Mouse (Mus musculus): ENCODE results near the gene Supt16. TPM values are rescaled to one million over a fixed set of nuclear protein-coding genes. Genes with fewer than 3 reads are reported as not detected.

Supt16 gene
- polyA plus RNA-seq, 1 experiment from 2014 or later = 36.0 TPM

- Histone ChIP-seq H3K4me3 (no peak overlapping the region), H3K36me3 (no peaks in the 10 kb centered on the region), H3K27me3 (no peaks in the 10 kb centered on the region), H3K4me2 (no peak overlapping the region), H3K9ac (no peak overlapping the region), H3K27ac (replicated peaks) (no peak overlapping the region), H3K9me3 (no peaks in the 10 kb centered on the region), H3K4me1 (replicated peaks) (no peaks in the 10 kb centered on the region)
- WGBS = 83% methylated on average over 16 of the region's 16 CpGs
- no peak for ATAC-seq (ENCODE audit: low FRiP score, low read depth)
Observed at GRCm38 (mm10) chr14:52141445-52142127, 55.6 kb downstream of the Supt16 start.

- WGBS = 64% methylated on average over 19 of the region's 19 CpGs
- no peaks in the 10 kb centered on the region for H3K27me3 ChIP-seq
- H3K36me3 ChIP-seq = no peaks in the 10 kb centered on the region
- 0 out of 2 replicates have a peak overlapping the region, but pooled peaks have one; percentile 11 for H3K4me2 ChIP-seq
- no peak for ATAC-seq (ENCODE audit: low FRiP score, low read depth)
- no peak overlapping the region for H3K27ac ChIP-seq (replicated peaks)
- no peaks in the 10 kb centered on the region for H3K9me3 ChIP-seq
- no peaks in the 10 kb centered on the region for H3K4me1 ChIP-seq (replicated peaks)
- no peak overlapping the region for H3K9ac ChIP-seq
- no peak overlapping the region for H3K4me3 ChIP-seq
Observed at GRCm38 (mm10) chr14:52140577-52141444, 56.4 kb downstream of the Supt16 start.

- H3K4me2 ChIP-seq = no peak overlapping the region
- H3K36me3 ChIP-seq = no peaks in the 10 kb centered on the region
- no peaks in the 10 kb centered on the region for H3K4me1 ChIP-seq (replicated peaks)
- H3K9ac ChIP-seq = no peak overlapping the region
- no peaks in the 10 kb centered on the region for H3K9me3 ChIP-seq
- ATAC-seq (ENCODE audit: low FRiP score, low read depth) = no peak
- WGBS = 85% methylated on average over 5 of the region's 5 CpGs
- H3K27ac ChIP-seq (replicated peaks) = no peak overlapping the region
- no peaks in the 10 kb centered on the region for H3K27me3 ChIP-seq
- no peak overlapping the region for H3K4me3 ChIP-seq
Observed at GRCm38 (mm10) chr14:52133584-52133983, 63.6 kb downstream of the Supt16 start.

- no peaks in the 10 kb centered on the region for H3K36me3 ChIP-seq
Observed at GRCm38 (mm10) chr14:52124636-52125035, 72.6 kb downstream of the Supt16 start.

GRCm38 (mm10) chr14:52123918-52124317 is 73.3 kb downstream of the Supt16 start:
- Histone ChIP-seq H3K4me3 (no peak overlapping the region), H3K9ac (no peak overlapping the region), H3K4me2 (no peak overlapping the region), H3K36me3 (no peaks in the 10 kb centered on the region), H3K4me1 (replicated peaks) (peaks cover 7% of the 10 kb centered on the region), H3K27ac (replicated peaks) (no peak overlapping the region), H3K27me3 (no peaks in the 10 kb centered on the region), H3K9me3 (no peaks in the 10 kb centered on the region)
- WGBS = 22% methylated on average over 4 of the region's 4 CpGs
- ATAC-seq (ENCODE audit: low FRiP score, low read depth) = peak; percentile 6; the same call in 1 of the 2 replicates

More at GRCm38 (mm10) chr14:52124636-52125035, 72.6 kb downstream of the Supt16 start:
- H3K27me3 ChIP-seq = no peaks in the 10 kb centered on the region
- no peak for ATAC-seq (ENCODE audit: low FRiP score, low read depth)
- H3K4me3 ChIP-seq = no peak overlapping the region
- 96% methylated on average over 3 of the region's 3 CpGs for WGBS
- no peak overlapping the region for H3K4me2 ChIP-seq
- H3K4me1 ChIP-seq (replicated peaks) = peaks cover 6% of the 10 kb centered on the region; the same call in 1 of the 2 replicates
- H3K27ac ChIP-seq (replicated peaks) = no peak overlapping the region
- no peak overlapping the region for H3K9ac ChIP-seq
- H3K9me3 ChIP-seq = no peaks in the 10 kb centered on the region

GRCm38 (mm10) chr14:52120169-52120568 is 77.0 kb downstream of the Supt16 start:
- Histone ChIP-seq H3K4me2 (peak overlapping the region; percentile 99), H3K27ac (replicated peaks) (peak overlapping the region; percentile 88; the same call in 1 of the 2 replicates), H3K27me3 (no peaks in the 10 kb centered on the region), H3K36me3 (no peaks in the 10 kb centered on the region), H3K9ac (no peak overlapping the region), H3K4me3 (peak overlapping the region; percentile 59), H3K9me3 (no peaks in the 10 kb centered on the region), H3K4me1 (replicated peaks) (peaks cover 13% of the 10 kb centered on the region)
- WGBS = 65% methylated on average over 7 of the region's 7 CpGs
- no peak for ATAC-seq (ENCODE audit: low FRiP score, low read depth)

- WGBS = under 1% methylated on average over 38 of the region's 38 CpGs
- Histone ChIP-seq H3K4me2 (peak overlapping the region; percentile 99), H3K9me3 (no peaks in the 10 kb centered on the region), H3K4me3 (peak overlapping the region; percentile 59), H3K9ac (peak overlapping the region; percentile 64), H3K27me3 (no peaks in the 10 kb centered on the region), H3K27ac (replicated peaks) (peak overlapping the region; percentile 88), H3K4me1 (replicated peaks) (peaks cover 13% of the 10 kb centered on the region), H3K36me3 (no peaks in the 10 kb centered on the region)
- ATAC-seq (ENCODE audit: low FRiP score, low read depth) = peak; percentile 88
Observed at GRCm38 (mm10) chr14:52118823-52119608, 78.2 kb downstream of the Supt16 start.

- peak overlapping the region; percentile 59 for H3K4me3 ChIP-seq
- H3K4me2 ChIP-seq = peak overlapping the region; percentile 99
- no peaks in the 10 kb centered on the region for H3K36me3 ChIP-seq
- peaks cover 13% of the 10 kb centered on the region for H3K4me1 ChIP-seq (replicated peaks)
- 17% methylated on average over 8 of the region's 8 CpGs for WGBS
- peak overlapping the region; percentile 88 for H3K27ac ChIP-seq (replicated peaks)
- peak overlapping the region; percentile 64 for H3K9ac ChIP-seq
- no peaks in the 10 kb centered on the region for H3K27me3 ChIP-seq
- peak; percentile 59 for ATAC-seq (ENCODE audit: low FRiP score, low read depth)
- H3K9me3 ChIP-seq = no peaks in the 10 kb centered on the region
Observed at GRCm38 (mm10) chr14:52118456-52118822, 78.8 kb downstream of the Supt16 start.

- H3K4me3 ChIP-seq = no peak overlapping the region
- WGBS = 96% methylated on average over 5 of the region's 5 CpGs
- H3K9ac ChIP-seq = no peak overlapping the region
- ATAC-seq (ENCODE audit: low FRiP score, low read depth) = no peak
- no peak overlapping the region for H3K4me2 ChIP-seq
- H3K36me3 ChIP-seq = no peaks in the 10 kb centered on the region
- H3K27me3 ChIP-seq = no peaks in the 10 kb centered on the region
- peaks cover 13% of the 10 kb centered on the region for H3K4me1 ChIP-seq (replicated peaks)
- no peaks in the 10 kb centered on the region for H3K9me3 ChIP-seq
- H3K27ac ChIP-seq (replicated peaks) = no peak overlapping the region
Observed at GRCm38 (mm10) chr14:52117241-52117640, 80.0 kb downstream of the Supt16 start.

GRCm38 (mm10) chr14:52114101-52114500 is 83.1 kb downstream of the Supt16 start:
- no peak for ATAC-seq (ENCODE audit: low FRiP score, low read depth)
- Histone ChIP-seq H3K9me3 (no peaks in the 10 kb centered on the region), H3K4me3 (no peak overlapping the region), H3K27me3 (no peaks in the 10 kb centered on the region), H3K4me2 (no peak overlapping the region), H3K36me3 (no peaks in the 10 kb centered on the region), H3K9ac (no peak overlapping the region), H3K4me1 (replicated peaks) (peaks cover 7% of the 10 kb centered on the region), H3K27ac (replicated peaks) (no peak overlapping the region)
- 71% methylated on average over 1 of the region's 1 CpGs for WGBS
